Mouse (Mus musculus) heart, embryonic 15.5 days (tissue): ENCODE data around the gene Ddx43. TPM values are rescaled to one million over a fixed set of nuclear protein-coding genes. Genes with fewer than 3 reads are reported as not detected.

ENCODE experiments used
- ATAC-seq: fragments of 200-750 bp; cut with Nextera tagmentation; replicated peaks from 2 replicates; pipeline ENCODE4 v1.8.0; 2017; ENCODE audit warnings: low read depth, moderate TSS enrichment; ENCODE audit not compliant: insufficient number of reproducible peaks, insufficient read depth, low FRiP score
- H3K27ac ChIP-seq: fragments of 300-500 bp; sonication (generic); 2 replicates; pipeline ENCODE4 v1.5.1; 2015; ENCODE audit warnings: mild to moderate bottlenecking, inconsistent platforms
- H3K27me3 ChIP-seq: fragments of 300-500 bp; sonication (generic); 2 replicates; pipeline ENCODE4 v1.6.1; 2015; ENCODE audit warnings: inconsistent platforms
- H3K36me3 ChIP-seq: fragments of 300-500 bp; sonication (generic); 2 replicates; pipeline ENCODE4 v1.6.1; 2015; ENCODE audit warnings: mild to moderate bottlenecking, inconsistent platforms
- H3K4me1 ChIP-seq: fragments of 300-500 bp; sonication (generic); replicated peaks from 2 replicates; pipeline ENCODE4 v1.6.1; 2015; ENCODE audit warnings: inconsistent platforms
- H3K4me2 ChIP-seq: fragments of 300-500 bp; sonication (generic); 2 replicates; pipeline ENCODE4 v1.6.1; 2015; ENCODE audit warnings: inconsistent platforms, mild to moderate bottlenecking, moderate library complexity
- H3K4me3 ChIP-seq: fragments of 300-500 bp; sonication (generic); 2 replicates; pipeline ENCODE4 v1.5.1; 2015; ENCODE audit warnings: mild to moderate bottlenecking, inconsistent platforms
- H3K9ac ChIP-seq: fragments of 300-500 bp; sonication (generic); 2 replicates; pipeline ENCODE4 v1.6.1; 2015; ENCODE audit warnings: mild to moderate bottlenecking, inconsistent platforms
- H3K9me3 ChIP-seq: fragments of 300-500 bp; sonication (generic); replicated peaks from 2 replicates; pipeline ENCODE4 v1.6.1; 2016; ENCODE audit warnings: inconsistent platforms
- WGBS: fragments of 180-500 bp; shearing (Covaris S2); methylation state at CpG from one replicate; pipeline ENCODE4 v1.1.7; 2015; ENCODE audit warnings: mixed read lengths; 5-methylcytosine and 5-hydroxymethylcytosine counted together
- polyA plus RNA-seq: library from polyadenylated mRNA; unstranded; fragments of >200 nt; fragmentation: Nextera tagmentation; extraction: Ambion mirVana; gene quantifications from 2 replicates; pipeline ENCODE4 v1.2.1, GENCODE M21; 2015

The Ddx43 gene
- polyA plus RNA-seq, 1 experiment from 2014 or later: 0.09 TPM

DNA sequence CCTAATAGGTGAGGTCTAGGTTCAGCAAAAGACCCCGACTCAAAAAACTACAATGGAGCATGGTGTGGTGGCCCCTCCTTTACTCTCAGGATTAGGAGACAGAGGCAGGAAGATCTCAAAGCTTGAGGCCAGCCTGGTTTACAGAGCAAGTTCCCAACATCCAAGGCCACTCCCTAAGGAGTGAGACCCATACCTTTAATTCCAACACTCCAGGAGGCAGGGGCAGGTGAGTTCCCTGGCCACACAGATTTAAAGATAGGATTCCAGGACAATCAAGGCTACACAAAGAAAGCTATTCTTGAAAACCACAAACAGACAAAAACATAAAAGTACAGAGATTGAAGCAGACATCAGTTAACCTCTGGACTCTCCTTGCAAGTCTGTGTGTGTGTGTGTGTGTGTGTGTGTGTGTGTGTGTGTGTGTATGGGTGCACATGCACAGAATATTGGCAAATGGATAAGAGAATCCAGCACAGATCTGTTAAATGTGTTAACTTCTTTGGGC, 20.6 kb upstream of the Ddx43 start:
- Histone ChIP-seq H3K4me1 (peaks cover 13% of the 10 kb centered on the region), H3K4me2 (no peak overlapping the region), H3K9ac (no peak overlapping the region), H3K27ac (no peak overlapping the region), H3K36me3 (no peaks in the 10 kb centered on the region), H3K4me3 (no peak overlapping the region), H3K9me3 (no peaks in the 10 kb centered on the region), H3K27me3 (peaks cover 12% of the 10 kb centered on the region; the same call in 1 of the 2 replicates)
- ATAC-seq: no peak
- WGBS: 71% methylated on average over 1 of the region's 1 CpGs

DNA sequence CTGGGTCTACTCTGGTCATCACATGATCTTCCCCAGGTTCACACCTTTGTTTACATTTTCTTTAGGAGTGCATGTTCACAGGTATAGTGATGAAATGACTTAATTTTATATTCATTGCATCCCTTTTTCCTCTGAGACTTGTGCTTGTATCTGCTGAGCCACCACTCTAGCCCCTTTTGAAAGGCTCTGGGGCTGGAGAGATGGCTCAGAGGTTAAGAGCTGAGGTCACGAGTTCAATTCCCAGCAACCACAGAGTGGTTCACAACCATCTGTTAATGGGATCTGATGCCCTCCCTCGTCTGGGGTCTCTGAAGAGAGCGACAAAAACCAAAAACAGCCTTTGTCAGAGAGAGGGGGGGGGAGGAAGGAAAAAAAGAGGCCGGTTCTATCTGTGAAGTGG, 20.1 kb upstream of the Ddx43 start:
- no peak overlapping the region for H3K27ac ChIP-seq
- no peak overlapping the region for H3K4me2 ChIP-seq
- H3K4me3 ChIP-seq: no peak overlapping the region
- peaks cover 13% of the 10 kb centered on the region for H3K4me1 ChIP-seq
- H3K36me3 ChIP-seq: no peaks in the 10 kb centered on the region
- H3K9me3 ChIP-seq: no peaks in the 10 kb centered on the region
- ATAC-seq: no peak
- 73% methylated on average over 4 of the region's 4 CpGs for WGBS
- no peak overlapping the region for H3K9ac ChIP-seq
- peaks cover 12% of the 10 kb centered on the region; the same call in 1 of the 2 replicates for H3K27me3 ChIP-seq

DNA sequence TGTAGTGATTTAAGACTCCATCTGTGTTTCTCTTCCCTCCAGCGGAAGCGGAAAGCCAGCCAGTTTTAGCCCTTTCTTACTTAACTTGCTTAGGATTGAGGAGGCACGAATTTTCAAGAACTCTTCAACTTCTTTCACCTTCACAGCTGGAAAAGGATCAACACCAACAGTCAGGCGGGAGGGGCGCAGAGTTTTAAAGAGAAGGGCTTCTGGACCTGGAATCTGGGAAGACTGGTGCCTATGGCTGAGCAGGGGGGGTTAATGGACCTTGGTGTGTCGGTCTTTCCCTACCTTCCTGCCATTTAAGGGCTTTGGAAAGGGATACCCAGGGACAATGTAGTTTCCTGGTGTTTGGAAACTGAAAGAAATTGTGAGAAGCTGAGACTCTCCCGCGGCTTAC, 18.0 kb upstream of the Ddx43 start:
- no peak overlapping the region for H3K9ac ChIP-seq
- H3K9me3 ChIP-seq: no peaks in the 10 kb centered on the region
- 46% methylated on average over 8 of the region's 8 CpGs for WGBS
- H3K36me3 ChIP-seq: no peaks in the 10 kb centered on the region
- peak overlapping the region; percentile 67 for H3K4me2 ChIP-seq
- no peak overlapping the region for H3K4me3 ChIP-seq
- H3K4me1 ChIP-seq: peaks cover 13% of the 10 kb centered on the region
- peaks cover 12% of the 10 kb centered on the region; the same call in 1 of the 2 replicates for H3K27me3 ChIP-seq
- H3K27ac ChIP-seq: no peak overlapping the region
- ATAC-seq: no peak

DNA sequence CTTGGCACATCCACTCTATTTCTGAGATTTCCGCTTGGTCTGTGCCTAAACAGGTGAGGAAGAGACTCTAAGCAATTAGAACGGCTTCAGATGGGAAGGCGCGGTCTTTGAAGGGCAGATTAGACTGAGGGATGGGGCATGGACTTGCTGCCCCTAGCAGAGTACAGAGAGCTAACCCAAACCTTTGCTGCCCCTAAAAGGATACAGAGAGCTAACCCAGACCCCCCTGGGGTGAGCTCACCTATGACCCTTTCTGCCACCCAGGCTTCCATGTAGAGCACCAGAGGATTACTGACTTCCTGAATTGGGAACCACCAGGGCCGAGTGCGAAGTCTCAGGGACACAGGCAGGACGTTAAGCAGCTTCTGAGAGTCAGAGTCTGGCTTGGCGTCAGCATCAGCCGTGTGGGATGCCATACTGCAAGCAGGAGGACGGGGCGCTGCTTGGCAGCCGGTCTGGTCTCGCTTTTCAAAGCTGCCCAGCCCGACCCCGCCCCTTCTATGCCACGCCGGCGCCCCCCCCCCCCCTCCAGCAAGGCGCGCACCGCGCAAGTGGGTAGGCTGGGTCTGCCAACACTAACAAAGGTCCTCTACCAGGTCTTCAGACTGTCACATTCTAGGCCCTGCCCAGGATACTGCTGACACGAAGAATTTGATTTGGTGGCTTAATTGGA, 17.3 kb upstream of the Ddx43 start, which contains the start of gene Ooep:
Gene Ooep, minus strand, starts transcription at position 613 of the 673 bp plus-strand sequence.
- H3K4me2 ChIP-seq: peak within 1 kb of the TSS; percentile 67
- H3K9ac ChIP-seq: peak within 1 kb of the TSS; percentile 12
- H3K4me3 ChIP-seq: peak within 1 kb of the TSS; percentile 42
- peaks cover 8% of the 10 kb centered on the region for H3K4me1 ChIP-seq
- 5% methylated on average over 23 of the region's 23 CpGs for WGBS
- H3K27ac ChIP-seq: no peak within 1 kb of the TSS
- H3K9me3 ChIP-seq: no peaks in the 10 kb centered on the region
- peak; percentile 67 for ATAC-seq
- peaks cover 12% of the 10 kb centered on the region; the same call in 1 of the 2 replicates for H3K27me3 ChIP-seq
- H3K36me3 ChIP-seq: no peaks in the 10 kb centered on the region

DNA sequence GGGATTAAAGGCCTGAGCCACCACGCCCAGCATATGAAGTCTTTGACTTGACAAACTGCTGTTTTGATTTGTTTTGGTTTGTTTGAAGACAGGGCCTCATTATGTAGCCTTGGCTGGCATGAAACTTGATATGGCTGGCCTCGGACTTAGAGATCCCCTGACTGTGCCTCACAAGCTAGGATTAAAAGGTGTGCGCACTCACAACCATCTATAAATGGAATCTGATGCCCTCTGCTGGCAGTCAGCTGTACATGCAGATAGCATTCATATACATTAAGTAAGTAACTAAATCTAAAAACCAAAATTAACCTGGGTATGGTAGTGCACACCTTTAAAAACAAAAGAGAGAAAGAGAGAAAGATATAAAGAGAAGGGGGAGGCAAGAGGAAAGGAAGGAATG, 9.7 kb upstream of the Ddx43 start:
- Histone ChIP-seq H3K27ac (no peak overlapping the region), H3K9me3 (no peaks in the 10 kb centered on the region), H3K4me2 (no peak overlapping the region), H3K9ac (no peak overlapping the region), H3K4me3 (no peak overlapping the region), H3K36me3 (no peaks in the 10 kb centered on the region), H3K4me1 (no peaks in the 10 kb centered on the region), H3K27me3 (no peaks in the 10 kb centered on the region)
- whole genome bisulfite sequencing: 48% methylated on average over 3 of the region's 3 CpGs
- no peak for ATAC-seq

DNA sequence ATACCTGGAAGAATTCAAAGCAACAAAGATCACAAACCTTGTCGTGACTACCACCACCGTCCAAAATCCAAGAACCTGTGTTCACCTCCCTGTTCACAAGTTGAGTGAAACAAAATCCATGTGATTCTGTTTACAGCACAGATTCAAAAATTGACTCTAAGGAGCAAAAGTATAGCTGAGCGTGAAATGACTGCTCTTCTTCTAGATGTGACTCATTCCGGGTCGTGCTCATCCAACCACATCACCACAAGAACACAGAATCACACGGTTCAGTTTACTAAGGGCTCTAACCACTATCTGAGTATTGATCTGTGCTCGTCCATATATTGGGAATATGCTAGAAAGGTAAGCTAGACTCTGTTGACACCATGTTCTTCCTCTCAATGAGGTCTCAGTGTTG, 8.6 kb upstream of the Ddx43 start:
- no peak overlapping the region for H3K4me2 ChIP-seq
- H3K9ac ChIP-seq: no peak overlapping the region
- 82% methylated on average over 7 of the region's 7 CpGs for WGBS
- no peak overlapping the region for H3K27ac ChIP-seq
- H3K36me3 ChIP-seq: no peaks in the 10 kb centered on the region
- ATAC-seq: no peak
- H3K4me3 ChIP-seq: no peak overlapping the region
- H3K4me1 ChIP-seq: no peaks in the 10 kb centered on the region
- H3K27me3 ChIP-seq: 0 out of 2 replicates have a peak, but pooled peaks cover under 1% of the 10 kb centered on the region
- H3K9me3 ChIP-seq: no peaks in the 10 kb centered on the region

DNA sequence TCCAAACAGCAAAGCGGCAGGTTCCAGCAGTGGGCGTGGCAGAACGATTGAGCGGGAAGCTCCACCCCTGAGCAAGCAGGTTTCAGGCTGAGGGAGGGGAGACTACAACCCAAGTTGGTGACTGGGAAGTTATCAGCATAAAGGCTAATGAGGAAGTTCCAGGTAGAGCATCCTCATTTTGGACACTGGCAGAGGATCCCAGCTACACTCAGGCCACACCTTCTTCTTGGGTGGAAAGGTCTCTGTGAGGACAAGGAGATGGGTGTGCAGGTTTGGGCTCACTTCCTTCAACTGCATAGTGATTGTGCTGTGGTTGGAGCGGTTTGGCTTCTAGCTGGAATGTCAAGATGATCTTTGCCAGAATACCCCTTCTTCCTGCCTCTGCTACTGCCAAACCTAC, 5.6 kb upstream of the Ddx43 start:
- Histone ChIP-seq H3K36me3 (no peaks in the 10 kb centered on the region), H3K4me1 (no peaks in the 10 kb centered on the region), H3K27ac (no peak overlapping the region), H3K27me3 (peaks cover 30% of the 10 kb centered on the region), H3K9ac (no peak overlapping the region), H3K4me2 (no peak overlapping the region), H3K9me3 (no peaks in the 10 kb centered on the region), H3K4me3 (no peak overlapping the region)
- WGBS: 42% methylated on average over 5 of the region's 5 CpGs
- ATAC-seq: no peak

DNA sequence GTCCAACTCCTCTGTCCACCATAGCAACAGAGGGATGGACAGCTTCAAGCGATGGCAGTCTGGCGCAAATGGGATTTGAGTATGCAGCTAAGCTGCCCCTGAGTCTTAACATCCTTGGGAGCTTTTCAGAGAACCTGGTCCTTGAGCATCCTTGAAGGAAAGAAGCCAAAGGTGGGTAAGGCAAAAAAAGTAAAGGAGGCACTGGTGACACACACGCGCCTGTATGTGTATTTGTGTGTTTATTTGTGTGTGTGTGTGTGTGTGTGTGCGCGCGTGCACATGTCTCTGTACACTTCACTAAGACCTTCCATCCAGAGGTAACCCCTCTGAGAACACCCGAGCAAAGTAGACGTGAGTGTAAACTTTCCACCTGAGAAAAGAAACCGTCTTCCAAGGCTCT, 1.8 kb upstream of the Ddx43 start:
- no peak for ATAC-seq
- peaks cover 10% of the 10 kb centered on the region for H3K4me1 ChIP-seq
- H3K9ac ChIP-seq: no peak overlapping the region
- H3K36me3 ChIP-seq: no peaks in the 10 kb centered on the region
- peaks cover 62% of the 10 kb centered on the region for H3K27me3 ChIP-seq
- no peaks in the 10 kb centered on the region for H3K9me3 ChIP-seq
- no peak overlapping the region for H3K4me2 ChIP-seq
- H3K4me3 ChIP-seq: no peak overlapping the region
- no peak overlapping the region for H3K27ac ChIP-seq
- WGBS: 83% methylated on average over 10 of the region's 10 CpGs

DNA sequence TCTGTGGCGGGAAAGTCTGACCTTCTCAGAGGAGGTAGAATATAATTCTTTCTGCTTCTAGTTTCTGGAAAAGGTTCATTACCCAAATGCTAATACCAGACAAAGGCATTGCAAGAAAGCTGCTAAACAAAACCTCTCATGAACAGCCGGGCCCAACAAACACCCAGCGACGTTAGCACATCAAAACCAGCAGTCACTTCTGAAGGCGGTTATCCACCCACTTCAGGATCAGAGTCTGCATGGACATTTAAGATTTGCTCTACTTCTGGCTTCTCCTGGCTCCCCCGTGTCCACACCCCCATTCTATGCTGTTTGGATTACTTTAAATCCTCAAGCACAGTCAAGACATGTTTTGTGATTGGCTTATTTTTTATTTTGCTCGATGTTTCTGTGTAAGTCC, 975 bp upstream of the Ddx43 start:
- H3K4me1 ChIP-seq: peaks cover 10% of the 10 kb centered on the region
- H3K36me3 ChIP-seq: no peaks in the 10 kb centered on the region
- H3K9me3 ChIP-seq: no peaks in the 10 kb centered on the region
- no peak for ATAC-seq
- peaks cover 66% of the 10 kb centered on the region for H3K27me3 ChIP-seq
- H3K9ac ChIP-seq: no peak overlapping the region
- H3K4me2 ChIP-seq: no peak overlapping the region
- no peak overlapping the region for H3K4me3 ChIP-seq
- 64% methylated on average over 7 of the region's 7 CpGs for WGBS
- no peak overlapping the region for H3K27ac ChIP-seq

DNA sequence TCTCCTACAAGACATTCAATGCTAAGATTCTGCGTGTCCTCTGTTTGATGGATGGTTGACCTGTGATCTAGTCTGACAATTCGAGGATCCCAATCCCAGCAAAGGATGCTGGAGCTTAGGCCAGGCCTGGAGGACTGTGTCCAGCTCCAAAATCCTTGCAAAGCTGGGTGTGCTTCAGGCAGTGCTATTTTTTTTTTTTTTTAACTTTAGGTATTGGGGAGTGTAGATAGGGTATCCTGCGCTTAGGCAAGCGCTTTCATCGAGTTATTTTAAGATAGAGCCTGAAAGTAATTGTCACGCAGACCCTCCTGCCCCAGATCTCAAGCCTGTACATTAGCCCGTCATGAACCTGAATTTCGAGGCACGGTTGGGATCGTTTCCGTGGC, 340 bp upstream of the Ddx43 start:
- no peaks in the 10 kb centered on the region for H3K9me3 ChIP-seq
- H3K36me3 ChIP-seq: no peaks in the 10 kb centered on the region
- H3K27ac ChIP-seq: no peak overlapping the region
- peaks cover 66% of the 10 kb centered on the region for H3K27me3 ChIP-seq
- H3K4me2 ChIP-seq: peak overlapping the region; percentile 75
- no peak overlapping the region for H3K9ac ChIP-seq
- H3K4me3 ChIP-seq: peak overlapping the region; percentile 46
- 29% methylated on average over 11 of the region's 11 CpGs for WGBS
- peaks cover 10% of the 10 kb centered on the region for H3K4me1 ChIP-seq
- no peak for ATAC-seq

DNA sequence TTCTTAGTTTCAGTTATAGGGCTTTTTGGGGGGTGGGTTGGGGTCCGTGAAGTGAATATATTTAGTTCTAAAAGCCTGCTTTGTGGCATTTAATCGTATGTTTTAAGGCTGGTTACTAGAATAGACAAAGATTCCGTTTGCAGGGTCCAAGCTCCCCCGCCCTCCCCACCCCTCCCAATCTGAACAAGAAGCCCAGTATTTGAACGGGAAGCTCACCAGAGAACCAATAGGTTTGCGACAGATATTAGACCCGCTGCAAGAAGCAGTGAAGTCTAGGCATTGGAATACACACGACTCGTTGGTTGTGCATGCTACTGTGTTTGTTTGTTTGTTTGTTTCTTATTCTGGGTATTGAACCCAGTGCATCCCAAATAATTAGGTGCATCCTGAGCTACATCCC, 940 bp downstream of the Ddx43 start:
- H3K36me3 ChIP-seq: no peaks in the 10 kb centered on the region
- peaks cover 10% of the 10 kb centered on the region for H3K4me1 ChIP-seq
- H3K4me3 ChIP-seq: peak overlapping the region; percentile 46
- H3K4me2 ChIP-seq: peak overlapping the region; percentile 75
- peaks cover 66% of the 10 kb centered on the region for H3K27me3 ChIP-seq
- no peaks in the 10 kb centered on the region for H3K9me3 ChIP-seq
- no peak overlapping the region for H3K9ac ChIP-seq
- no peak overlapping the region for H3K27ac ChIP-seq
- ATAC-seq: no peak
- WGBS: 52% methylated on average over 9 of the region's 9 CpGs

DNA sequence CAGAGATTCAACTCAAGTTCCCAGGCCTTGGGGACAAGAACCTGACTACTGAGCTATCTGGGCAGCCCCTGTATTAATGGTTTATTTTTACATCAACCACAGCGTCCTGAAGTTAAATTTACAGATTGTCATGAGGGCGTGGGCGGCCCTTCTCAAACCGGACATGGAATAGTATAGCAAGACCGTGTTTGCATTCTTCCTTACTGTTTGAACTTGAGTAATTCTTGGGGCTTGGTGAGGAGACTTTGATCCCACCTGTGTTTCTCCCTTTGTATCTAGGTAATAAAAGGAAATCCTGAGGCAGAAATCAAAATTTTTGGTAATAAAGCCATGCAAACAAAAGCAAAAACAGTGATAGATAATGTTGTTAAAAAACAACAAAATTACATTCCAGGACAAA, 5.0 kb downstream of the Ddx43 start:
- no peak for ATAC-seq
- 71% methylated on average over 5 of the region's 5 CpGs for WGBS
- Histone ChIP-seq H3K27me3 (peaks cover 30% of the 10 kb centered on the region), H3K27ac (no peak overlapping the region), H3K9ac (no peak overlapping the region), H3K9me3 (no peaks in the 10 kb centered on the region), H3K4me1 (peaks cover 7% of the 10 kb centered on the region), H3K4me2 (no peak overlapping the region), H3K36me3 (no peaks in the 10 kb centered on the region), H3K4me3 (no peak overlapping the region)
